Mouse (Mus musculus): Measurements from ENCODE around the gene Mgat5.

The Mgat5 gene

DNA sequence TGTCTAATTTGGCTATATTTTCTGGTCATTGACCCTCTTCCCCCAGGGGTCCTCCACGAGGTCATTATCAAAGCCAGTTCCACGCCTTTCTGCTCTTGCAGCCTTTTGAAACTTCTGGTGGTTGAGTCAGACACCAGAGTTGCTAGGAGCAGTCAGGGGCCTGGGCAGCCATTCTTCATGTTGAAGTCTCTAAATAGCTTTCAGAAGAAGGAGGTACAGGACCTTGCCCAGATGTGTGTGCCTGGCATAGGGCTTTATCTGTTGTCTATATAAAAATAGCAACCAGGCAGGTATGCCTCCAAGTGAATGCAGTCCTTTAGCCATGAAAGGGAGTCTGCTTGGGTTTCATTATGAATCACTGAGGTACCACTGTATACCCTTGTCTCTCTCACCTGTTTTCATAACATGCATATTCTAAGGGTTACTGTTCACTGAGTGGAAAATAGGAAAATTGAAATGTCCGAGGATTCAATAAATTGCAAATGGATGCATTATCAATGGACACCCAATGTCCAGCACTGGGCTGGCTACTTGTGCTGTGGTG lies 141.9 kb downstream of the Mgat5 start:
- no peak for DNase-seq

DNA sequence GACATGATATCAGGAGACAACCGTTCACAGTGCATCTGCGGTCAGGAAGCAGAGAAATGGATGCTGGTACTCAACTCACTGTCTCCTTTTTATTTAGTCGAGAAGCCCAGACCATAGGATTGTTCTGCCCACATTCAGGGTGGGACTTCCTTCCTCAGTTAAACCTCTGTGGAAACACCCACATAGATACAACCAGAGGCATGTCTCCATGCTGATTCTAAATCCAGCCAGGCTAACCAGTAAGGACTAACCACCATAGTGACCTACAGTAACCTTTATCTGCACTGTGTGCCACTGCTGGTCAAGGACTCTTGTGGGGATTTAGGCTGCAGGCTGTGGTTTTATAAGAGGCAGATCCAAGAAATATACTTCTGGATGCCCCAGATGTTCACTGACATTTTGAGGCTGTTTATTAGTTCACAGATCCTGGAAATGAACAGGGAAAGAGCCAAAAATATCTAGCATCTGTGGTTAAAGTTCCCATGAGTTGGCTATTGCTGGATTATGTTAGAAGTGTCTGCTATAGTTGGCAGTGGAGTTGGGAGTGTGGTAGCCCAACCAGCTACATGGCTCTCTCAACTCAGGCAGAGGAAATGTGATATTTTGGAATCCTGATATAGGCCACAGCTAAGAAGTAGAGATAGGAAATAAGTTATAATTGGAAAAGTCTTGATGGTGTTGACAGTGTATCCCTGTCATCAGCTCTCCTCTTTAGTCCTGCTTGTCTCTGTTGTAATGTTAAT lies 143.2 kb downstream of the Mgat5 start:
- no peak for DNase-seq

DNA sequence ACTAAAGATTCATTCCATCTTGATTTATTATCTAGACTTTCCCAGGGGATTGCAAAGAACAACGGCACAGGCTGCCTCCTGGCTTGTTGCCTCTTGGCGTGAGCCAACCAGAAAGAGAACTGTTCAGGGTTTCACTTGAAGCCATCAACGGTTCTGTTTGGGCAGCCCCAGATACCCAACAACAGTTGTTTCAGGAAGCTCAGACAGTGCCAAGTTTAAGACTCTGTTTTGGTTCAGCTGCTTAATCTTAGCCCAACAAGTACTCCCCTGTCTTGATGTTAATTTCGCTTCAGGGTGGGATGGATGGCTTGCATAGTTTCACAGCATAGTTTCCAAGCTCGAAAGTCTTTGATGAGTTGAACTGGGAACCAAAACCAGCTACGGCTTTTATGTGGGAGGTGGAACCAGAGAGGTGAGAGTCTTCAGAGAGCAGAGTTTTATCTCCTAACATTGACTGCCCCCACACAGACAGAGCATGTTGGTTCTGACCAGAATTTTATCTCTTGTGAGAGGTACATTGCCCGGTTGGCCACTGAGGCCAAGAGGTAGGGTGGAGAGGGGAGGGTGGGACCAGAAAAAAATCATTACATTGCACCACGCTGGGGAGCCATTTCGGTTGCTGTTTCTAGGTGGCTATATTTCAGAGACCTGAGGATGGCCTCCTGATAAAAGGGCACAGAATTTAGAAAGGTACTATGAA lies 144.0 kb downstream of the Mgat5 start:
- DNase-seq: no peak

DNA sequence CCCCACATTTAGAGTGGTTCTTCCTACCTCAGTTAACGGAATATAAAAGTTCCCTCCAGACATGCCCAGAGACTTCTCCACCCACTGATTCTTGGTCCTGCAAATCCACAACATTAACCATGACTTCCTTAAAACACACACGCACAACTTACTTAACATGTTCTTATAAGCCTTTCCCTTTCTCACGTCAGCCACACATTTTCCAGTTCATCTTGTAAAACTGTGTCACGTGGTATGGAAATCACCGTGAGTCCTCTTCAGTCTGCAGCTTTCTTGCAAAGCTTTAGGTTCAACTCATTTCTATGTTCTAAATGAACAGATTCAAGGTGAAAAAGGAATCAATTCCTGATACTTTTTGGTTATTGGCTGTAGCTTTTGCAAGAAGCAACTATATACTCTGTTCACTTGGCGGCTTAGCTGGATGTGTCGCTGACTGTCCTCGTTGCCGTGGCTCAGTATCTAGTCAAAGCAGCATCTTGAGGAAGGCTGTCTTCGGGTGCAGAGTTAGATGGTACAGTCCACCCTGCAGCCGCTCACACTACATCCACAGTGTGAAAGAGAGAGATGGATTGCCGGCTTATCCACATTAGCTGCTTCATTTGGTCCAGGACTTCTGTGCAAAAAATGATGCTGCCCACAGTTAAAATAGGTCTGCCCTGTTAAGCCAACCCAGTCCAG lies 146.7 kb downstream of the Mgat5 start:
- DNase-seq: no peak

DNA sequence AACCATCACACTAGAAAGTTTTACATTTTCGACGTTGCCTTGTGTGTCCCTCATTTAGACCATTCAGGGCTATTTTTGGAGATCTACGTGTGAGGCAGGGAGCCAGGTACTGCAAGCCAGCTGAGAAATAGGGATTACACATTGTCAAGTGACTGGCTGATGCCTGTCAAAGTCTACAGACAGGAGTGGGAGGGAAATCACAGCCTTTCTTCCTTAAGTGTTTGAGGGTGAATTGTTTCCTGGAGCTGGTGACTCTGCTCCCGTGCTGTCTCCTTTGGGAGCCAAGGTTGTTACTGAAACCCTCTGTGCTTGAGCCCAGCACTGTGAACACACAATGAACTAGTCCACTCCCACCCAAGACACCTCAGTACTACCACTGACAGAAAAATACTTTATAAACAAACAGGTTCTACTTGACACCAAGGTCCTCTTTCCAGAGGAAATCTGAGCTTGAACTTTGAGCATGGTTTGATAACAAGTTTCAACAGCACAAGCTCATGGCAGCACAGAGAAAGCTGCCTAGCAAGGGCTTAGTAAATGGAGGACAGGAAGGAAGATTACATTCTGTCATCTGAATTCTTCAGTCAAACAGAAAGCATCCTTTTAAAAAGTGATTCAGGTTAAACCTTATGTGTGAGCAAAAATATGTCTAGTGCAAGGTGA lies 147.4 kb downstream of the Mgat5 start:
- DNase-seq: no peak

DNA sequence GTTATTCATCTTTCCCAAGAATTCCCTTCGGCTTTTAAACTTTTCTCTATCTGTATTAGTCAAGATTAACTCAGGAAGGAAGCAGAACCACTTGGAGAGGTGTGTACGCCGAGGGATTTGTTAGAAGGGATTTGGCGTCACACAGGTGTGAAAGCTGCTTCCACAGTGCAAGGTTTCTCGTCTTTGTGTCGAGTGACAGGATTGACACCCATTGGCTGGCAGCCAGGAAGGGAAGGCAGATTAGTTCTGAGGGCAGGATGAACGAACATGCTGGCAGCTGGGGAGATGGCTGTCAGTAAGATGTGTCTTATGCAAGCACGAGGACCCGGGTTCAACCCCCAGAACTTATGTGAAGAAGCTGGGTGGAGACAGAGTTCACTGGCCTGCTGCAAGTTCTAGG lies 148.6 kb downstream of the Mgat5 start:
- DNase-seq: no peak

DNA sequence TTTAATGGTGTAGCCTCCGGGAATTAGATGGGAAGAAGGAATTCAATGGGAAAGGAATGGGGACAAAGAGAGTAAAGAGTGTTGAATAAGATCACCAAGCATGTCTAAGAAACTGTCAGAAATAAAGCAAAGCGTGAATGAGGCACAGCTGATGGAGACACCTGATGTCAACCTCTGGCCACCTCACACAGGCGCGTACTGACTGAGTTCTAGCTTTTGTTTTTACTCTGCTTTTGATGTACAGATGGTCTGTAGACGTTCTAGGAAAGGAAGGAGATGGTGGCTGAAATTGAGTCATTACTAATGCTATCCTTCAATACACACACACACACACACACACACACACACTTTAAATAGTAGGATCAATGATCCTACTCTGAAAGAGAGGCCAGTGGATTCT lies 149.3 kb downstream of the Mgat5 start:
- no peak for DNase-seq

DNA sequence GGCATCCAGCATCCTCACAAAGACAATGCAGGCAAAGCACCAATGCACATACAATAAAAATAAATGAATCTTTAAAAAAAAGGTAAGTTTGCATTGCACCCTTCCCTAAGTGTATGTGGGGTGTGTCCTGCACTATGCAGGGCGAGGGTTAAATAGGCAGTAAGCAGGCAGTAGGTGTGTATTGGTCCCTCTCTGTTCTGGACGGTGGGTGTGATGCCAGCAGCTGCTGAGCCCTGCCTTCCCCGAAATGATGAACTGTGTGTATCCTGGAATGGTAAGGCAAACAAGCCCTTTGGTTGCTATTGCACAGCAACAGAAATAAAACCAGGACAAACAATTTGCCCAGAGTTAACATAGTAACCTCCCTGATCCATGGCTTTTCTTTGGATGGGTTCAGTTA lies 150.2 kb downstream of the Mgat5 start:
- DNase-seq: no peak

DNA sequence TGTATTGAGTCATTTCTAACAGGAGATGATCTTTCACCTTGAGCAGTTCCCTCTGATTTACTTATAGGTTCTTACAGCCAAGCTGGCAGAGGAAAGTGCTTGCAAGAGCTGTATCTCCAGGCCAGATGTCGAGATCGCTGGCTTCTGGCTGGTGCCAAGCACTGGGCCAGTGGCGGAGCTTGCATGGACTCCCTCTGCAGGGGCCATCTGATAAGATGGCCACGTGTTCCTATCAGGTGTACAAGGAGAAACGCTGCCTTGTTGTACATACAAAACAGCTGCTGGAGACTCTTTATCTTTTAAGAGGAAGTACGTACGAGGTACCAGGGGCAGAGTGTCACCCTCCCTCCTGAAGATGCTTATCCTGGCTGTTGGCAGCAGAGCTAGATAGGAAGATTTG lies 158.8 kb downstream of the Mgat5 start:
- no peak for DNase-seq

DNA sequence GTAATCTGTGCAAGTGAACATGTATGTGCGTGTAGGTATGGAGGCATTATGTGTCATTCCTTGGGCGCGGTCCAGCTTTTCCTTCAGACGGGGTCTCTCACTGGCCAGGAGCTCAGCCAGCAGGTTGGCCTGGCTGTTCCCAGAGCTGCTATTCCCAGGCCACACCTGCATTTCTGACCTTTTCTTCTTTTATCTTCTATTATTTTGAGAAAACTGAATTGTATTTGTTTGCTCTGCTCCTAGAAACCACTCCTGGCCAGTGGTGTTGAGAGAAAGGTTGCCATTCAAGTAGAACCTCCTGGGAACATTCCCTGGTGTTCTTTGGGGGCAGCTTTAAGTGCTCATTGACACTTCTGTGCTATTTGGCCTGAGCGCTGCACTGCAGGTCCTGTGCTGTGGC lies 160.9 kb downstream of the Mgat5 start:
- no peak for DNase-seq

DNA sequence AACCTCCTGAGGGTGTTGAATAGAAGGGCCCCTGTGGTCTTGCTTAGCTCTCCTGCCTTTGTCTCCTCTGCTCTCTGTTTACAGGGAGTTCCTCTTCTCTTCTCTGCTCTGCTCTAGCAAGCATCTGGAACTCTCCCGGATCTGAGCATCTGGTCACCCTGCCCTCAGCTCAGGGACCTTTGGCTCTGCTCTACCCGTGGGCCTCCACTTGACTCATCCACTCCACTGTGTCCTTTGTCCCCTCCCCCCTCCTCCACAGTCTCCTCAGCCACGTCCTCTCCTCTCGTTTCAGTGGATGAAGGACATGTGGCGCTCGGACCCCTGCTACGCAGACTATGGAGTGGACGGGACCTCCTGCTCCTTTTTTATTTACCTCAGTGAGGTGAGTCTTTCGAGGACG lies 161.3 kb downstream of the Mgat5 start:
- no peak for DNase-seq

DNA sequence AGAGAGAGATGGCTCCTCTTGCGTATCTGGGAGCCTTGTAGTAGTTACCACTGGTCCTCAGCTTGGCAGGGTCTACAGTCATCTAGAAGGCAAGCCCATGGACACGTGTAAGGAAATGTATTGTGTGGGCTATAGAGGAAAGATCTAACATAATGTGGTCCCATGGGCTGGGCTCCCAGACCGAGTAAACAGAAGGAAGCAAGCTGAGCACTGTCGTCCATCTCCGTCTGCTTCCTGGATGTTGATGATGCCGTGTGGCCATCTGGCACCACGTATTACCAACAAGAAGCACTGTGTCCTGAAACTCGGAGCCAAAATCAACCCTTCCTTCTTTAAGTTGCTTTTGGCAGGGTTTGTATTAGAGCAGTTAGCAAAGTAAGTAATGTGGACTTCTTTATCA lies 163.7 kb downstream of the Mgat5 start:
- DNase-seq: peak; percentile 21

DNA sequence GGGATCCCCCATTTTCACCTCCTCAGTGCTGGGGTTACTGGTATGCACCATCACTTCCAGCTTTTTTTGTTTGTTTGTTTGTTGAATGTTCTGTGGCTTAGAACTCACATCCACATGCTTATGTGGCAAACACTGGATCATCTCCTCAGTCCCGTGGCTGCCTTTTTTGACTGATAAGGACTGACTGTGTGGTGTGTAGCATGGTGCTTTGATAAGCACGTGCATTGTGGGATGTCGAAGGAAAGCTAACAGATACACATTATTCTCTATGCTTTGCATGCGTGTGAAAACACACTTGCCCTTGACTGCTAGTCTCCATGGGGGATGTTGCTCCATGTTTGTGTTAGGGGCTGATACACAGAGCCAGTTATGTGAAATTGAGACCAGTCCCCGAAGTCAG lies 164.7 kb downstream of the Mgat5 start:
- no peak for DNase-seq

DNA sequence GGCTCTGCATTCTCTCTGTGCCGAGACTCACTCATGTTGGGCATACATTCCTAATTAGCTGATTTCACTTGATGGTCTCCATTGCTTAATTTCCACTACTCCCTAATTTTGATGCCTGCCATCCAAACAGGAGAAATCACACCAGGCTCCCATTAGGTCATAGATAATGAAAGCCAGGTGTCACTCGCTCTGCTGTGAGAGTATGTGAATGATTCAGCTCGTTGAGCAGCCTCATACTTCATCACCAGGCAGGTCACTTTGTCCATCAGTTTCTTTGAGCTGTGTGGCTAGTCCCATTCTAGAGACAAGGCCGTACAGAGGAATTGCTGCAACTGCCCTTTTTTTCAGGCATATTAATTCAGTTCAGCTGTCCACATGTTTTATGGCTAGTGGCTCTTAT lies 167.3 kb downstream of the Mgat5 start:
- no peak for DNase-seq

DNA sequence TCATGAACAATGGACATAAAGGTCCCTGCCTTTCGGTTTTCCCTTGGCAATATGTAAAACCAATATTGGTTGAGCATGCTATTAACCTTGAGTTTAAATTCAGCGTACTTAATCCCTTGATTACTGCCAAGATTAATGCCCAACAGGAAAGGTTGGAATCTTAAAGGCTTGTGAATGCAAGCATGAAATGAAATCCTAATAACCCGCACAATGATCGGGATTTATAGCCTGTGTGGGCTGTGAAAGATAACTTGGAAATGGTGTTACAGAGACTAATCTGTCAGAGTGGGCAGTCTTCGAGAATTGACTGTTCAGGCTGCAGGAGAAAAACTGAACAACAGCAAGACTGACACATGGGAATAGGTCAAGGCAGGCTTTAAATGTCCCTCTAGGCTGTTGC lies 168.7 kb downstream of the Mgat5 start:
- no peak for DNase-seq

DNA sequence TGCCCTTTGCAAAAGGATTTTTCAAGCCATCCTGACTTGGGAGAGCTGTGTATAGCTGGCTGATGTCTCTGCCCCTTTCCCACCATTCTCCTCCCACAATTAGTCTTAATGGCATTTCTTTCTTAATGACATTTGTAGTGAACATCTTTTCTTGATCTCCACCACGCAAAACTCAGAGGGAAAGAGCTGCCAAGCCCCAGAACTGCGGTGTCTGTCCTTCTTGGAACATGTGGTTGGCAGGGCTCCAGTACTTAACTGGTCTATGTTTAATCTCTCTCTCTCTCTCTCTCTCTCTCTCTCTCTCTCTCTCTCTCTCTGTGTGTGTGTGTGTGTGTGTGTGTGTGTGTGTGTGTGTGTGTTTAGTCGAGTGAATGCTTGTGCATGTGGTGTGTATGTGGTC lies 169.3 kb downstream of the Mgat5 start:
- no peak for DNase-seq

DNA sequence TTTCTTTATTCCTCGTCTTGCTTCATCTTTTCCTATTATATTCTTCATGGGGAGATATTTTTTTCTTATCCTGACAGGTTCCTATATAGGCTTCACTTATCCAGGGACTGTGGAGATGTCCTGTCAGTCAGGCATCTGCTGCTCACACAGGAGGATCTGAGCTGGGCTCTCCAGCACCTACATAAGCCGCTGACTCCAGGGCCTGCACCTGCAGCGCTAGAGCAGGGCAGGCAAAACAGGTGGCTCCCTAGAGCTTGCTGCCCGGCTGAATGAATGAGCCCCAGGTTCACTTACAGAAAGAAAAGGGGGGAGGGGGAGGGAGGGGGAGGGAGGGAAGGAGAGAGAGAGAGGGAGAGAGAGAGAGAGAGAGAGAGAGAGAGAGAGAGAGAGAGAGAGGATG lies 175.3 kb downstream of the Mgat5 start:
- DNase-seq: no peak

DNA sequence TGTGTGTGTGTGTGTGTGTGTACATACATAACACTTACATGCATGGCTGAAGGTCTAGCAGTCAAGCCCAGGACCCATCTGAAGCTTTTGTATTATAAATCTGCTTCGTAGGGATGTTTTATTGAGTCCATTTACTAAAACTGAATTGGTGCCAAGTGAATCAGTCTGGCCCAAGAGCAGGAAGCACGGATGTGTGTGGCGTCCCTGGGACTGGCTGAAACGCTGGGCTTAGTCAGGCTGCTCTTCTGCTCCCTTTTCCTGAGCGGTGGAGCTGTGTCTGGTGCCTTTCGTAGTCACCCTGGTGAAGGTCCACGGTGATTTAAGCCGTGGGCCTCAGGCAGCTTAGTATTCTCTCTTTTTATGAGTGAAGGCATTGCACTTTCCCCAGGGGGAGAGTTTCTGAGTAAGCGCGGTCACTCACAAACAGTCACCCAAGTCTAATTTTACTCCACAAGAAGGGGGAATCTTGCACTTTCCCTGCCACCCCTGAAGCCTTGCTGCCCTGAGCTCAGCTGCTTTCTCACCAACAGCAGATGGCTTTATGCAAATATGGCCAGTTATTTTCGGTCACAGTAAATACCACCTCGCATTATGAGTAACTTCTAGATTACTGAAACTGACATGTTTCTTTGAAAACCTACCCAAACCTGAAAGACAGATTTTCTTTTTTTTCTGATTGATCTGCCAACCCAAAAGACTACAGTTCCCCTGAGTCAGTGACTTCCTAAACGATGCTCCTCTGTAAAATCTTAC lies 176.1 kb downstream of the Mgat5 start:
- no peak for DNase-seq

DNA sequence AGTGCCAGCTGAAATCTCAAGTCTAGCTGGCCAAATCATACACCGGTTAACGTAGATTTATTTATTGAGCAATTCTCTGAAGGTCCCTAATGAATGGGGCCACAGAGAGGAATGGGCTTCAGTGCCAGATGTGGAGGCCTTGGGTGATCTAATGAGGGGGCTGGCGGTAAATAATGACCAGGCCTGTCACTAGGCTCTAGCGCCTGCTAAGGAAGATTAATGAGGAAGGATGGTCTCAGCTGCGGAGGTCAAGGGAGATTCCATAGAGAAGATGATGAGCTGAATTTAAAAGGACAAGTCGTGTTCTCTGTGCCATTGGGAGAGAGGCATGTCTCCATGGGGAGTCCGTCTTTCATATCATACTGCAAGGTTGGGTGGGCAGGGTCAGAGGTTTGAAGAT lies 178.3 kb downstream of the Mgat5 start:
- no peak for DNase-seq

DNA sequence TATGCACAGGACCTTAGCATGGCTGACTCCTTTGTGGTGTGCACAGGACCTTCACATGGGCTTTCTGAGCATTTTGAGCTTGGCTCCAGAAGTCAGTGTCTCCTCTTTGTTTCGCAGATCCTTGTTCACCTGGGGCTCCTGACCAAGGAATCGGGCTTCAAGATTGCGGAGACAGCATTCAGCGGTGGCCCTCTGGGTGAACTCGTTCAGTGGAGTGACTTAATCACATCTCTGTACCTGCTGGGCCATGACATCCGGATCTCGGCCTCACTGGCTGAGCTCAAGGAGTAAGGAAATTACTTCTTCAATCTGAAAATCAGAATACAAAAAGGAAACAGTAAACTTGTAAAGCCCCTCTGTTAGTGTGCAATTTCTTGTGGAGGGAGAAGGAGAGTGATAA lies 182.4 kb downstream of the Mgat5 start:
- DNase-seq: no peak

DNA sequence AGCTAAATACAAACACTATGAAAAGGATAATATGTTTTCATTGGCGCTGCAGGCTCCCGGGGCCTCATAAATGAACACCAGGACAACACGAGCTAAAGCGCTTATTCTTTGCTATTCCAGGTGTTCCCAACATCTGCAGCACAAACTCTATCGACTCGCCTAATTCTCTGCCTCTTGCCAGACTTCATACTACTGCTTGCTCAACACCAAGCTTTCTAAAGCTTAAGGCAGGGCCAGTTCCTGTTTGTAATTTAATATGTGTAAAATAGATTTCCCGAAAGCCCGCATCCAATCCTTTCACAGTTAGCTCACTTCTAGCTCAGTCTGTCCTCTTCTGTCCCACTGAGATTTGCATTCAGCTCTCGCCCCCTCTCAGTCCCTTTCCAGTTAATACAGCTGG lies 182.8 kb downstream of the Mgat5 start:
- DNase-seq: no peak

DNA sequence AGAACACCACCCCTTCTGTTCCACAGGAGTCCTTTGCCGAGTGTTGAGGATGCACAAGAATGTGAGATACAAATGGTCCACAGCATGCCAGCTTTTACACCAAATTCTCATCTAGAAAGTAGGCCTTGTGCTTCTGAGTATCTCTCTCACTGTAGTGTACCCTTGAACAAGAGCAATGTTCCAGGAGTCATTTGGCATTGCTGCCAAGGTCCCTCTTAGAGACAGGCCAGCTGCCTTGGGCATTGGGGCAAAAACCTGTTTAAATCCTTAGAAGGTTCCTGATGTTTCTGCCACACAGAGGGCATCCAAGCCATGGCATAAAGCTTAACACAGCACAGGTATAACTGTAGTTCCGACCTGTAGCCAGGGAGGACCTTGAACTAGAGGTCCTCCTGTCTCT lies 189.9 kb downstream of the Mgat5 start:
- no peak for DNase-seq

DNA sequence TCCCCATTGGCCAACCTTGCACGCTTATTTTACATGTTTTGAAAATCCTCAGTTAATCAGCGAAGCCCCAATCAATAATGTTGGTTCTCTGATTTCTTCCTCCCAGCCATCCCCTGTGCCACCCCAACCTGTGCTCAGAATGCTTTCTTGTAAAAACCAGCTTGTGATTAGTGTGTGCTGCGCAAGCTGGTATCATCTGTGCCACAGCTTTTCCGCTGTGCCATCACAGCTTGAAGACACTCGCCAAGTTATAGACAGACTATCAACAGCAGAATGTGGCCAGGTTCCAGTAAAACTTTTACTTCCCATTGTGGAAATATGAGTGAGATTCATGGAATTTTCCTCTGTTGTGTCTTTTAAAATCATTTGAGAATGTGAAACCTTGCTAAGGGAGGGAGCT lies 190.9 kb downstream of the Mgat5 start:
- DNase-seq: no peak
